Mouse (Mus musculus): ENCODE measurements at regions not wholly inside any gene's neighbourhood (a gene's known extent, or its start where the extent isn't known, plus 50 kb on each side); places are given as distances from the start of the nearest gene placed in this dataset.

DNA sequence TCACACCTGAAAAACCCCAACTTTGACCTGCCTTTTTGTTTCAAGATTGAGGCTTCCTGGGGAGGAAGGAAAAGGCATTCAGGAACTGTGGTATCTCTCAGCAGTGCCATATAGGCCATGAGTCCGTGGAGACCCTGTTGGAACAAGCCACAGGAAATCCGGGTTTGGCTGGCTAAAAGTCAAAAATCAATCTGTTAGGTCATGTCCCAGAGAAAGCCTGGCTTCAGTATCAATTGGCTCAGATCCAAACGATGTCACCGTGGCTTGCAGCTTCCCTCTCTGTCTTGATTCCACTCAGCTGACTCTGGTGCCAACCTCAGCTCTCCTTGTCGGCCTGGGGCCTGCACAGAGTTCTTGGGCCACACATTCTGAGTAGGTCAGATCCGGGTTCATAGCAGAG, 191.1 kb downstream of the Shq1 start:
- intact Hi-C loops (cut with DNase I): no loop called here
- no peak for DNase-seq (ENCODE audit: low spot score in 2 of 2)

DNA sequence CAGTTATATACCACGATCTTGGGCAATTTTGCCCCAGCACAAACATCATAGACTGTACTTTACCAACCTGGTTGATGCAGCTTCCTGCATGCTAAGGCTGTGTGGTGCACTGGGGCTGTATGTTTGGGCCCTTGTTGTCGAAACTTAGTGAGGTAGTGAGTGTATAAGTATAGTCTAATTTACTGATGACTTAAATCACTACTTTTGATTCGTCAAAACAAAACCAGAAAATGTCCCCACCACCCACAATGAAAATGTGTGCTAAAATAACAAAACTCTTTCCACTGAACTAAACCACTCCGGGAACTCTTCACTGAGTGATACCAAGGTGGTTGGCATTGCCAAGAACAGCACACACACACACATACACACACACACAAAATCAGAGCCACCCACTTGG, 191.5 kb downstream of the Shq1 start:
- intact Hi-C loops (cut with DNase I): no loop called here

DNA sequence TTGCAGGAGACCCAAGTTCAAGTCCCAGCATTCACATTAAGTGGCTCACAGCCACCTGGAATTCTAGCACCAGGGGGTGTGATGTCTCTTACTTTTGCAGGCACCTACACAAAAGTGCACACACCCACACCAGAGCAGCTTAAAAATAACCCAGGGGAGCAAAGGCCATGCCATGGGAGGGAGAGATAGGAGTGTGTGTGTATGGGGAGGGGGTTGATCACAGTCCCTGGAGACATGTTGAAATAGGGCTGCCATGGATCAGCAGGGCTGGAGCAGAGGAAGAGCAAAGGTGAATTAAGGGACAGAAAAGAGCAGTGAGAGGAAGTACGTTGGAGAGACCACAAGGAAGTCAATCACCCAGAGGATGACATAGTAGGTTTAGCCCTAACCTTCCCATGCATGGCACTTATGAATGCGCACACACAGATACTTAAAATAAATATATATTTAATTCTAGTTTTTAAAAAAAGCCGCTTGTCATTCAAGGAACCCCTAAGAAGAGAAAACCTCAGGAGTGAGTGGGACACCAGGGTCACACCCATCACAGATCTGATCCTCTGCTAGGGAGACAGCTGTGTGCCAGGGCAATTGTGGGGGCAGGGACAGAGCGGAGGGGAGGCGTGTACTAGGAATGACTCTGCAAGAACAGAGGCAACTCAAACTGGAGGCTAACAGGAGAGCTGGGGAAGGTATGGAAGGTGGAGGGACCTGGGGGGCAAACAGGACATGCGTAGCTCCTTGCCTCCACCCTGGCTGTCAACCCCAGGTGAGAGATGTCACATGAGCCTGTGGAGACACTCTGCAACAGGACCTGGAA, 189.5 kb upstream of the Rybp start:
- intact Hi-C loops (cut with DNase I): no loop called here
- DNase-seq (ENCODE audit: low spot score in 2 of 2): no peak

More for the DNA sequence above, 191.5 kb downstream of the Shq1 start:
- DNase-seq (ENCODE audit: low spot score in 2 of 2): no peak

DNA sequence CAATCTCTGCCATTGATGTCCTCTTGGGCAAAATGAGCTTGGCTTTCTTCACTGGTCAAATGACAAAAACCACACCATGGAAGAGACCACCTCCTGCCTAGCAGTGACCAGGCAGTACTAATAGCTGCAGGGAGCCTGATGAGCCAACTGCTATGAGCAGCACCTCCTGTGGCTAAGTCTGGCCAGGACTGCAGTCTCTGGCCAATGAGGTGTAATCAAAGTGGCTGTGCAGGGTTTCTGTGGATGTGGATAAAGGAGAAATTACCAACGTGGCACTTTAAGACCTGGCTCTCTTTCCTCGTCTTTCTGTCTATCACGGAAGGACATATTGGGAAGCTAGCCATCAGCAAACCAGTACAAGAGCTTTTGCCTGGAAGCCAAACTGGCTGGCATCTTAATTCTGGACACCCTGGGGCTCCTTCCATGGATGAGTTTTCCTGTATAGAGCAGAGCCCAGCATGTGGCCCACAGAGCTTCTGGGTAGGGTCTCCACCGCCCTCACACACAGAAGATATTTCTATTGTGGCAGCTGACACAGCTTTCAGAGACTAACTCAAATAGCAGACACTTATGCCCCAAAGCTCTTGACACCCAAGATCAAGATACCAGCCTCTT, 188.2 kb upstream of the Rybp start:
- intact Hi-C loops (cut with DNase I): no loop called here
- no peak for DNase-seq (ENCODE audit: low spot score in 2 of 2)

DNA sequence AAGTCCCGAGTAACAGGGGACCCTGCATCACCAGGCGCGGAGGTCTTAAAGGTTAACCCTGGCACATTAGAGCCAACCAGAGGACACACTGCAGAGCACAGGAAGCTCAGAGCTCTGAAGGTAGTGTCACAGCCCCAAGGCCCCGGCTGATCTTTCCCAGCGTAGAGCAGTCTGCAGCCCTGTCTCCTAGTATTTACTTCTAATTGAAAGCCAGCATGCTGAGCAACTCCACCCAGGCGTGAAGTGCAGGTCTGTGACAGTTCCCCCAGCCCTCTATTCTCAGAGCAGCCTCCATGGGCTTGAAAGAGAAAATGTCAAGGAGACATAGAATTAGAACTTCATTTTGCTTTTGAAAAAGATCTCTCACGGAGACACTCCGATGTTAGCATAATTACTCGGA, 187.0 kb upstream of the Rybp start:
- no peak for DNase-seq (ENCODE audit: low spot score in 2 of 2)
- intact Hi-C loops (cut with DNase I): no loop called here

DNA sequence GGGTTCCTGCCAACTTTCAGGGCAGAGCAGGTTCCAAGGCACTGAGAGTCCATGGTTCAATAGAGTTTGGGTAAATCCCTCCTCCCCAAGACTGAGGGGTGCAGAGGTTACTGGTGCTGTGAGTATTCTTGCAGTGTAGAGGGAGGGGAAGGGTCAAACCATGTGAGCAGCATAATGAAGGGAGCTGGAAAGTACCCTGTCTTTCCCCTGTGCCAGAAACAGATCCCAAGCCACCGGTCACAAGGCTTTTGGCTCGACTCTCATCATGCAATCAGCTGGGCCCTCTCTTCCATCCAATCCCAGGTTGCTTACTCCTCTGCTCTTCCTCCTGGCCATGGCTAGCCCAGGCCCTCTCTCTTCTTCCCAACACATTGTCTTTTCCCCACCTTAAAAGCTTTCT, 182.8 kb upstream of the Rybp start:
- intact Hi-C loops (cut with DNase I): no loop called here
- no peak for DNase-seq (ENCODE audit: low spot score in 2 of 2)

DNA sequence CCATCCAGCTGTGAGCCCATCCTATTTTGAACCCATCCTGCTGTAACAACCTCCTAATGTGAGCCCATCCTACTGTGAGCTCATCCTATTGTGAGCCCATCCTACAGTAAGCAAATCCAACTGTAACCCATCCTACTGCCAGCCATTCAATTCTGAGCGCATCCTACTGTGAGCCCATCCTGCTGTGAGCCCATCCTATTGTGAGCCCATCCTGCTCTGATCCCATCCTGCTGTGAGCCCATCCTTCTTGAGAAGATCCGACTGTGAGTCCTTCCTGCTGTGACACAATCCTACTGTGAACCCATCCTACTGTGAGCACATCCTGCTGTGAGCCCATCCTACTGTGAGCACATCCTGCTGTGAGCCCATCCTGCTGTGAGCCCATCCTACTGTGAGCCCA, 175.5 kb upstream of the Rybp start:
- no peak for DNase-seq (ENCODE audit: low spot score in 2 of 2)
- intact Hi-C loops (cut with DNase I): no loop called here

DNA sequence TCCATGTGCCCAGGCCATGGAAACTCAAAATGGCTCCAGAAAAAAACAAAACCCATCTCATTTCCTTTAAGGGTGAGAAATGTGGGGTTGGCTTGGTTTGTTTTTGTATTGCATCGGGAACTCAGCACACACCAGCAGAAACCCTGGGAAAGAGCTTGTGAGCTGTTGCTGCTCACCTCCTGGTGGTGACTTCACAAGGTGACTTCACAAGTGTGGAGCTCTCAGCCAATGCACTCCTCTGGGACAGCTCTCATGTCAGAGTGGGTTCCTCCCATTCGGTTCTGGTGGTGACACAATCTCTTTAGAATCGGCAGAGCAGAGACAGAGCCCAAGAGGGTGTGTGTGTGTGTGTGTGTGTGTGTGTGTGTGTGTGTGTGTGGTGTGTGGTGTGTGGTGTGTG, 166.1 kb upstream of the Rybp start:
- DNase-seq (ENCODE audit: low spot score in 2 of 2): no peak
- intact Hi-C loops (cut with DNase I): no loop called here

DNA sequence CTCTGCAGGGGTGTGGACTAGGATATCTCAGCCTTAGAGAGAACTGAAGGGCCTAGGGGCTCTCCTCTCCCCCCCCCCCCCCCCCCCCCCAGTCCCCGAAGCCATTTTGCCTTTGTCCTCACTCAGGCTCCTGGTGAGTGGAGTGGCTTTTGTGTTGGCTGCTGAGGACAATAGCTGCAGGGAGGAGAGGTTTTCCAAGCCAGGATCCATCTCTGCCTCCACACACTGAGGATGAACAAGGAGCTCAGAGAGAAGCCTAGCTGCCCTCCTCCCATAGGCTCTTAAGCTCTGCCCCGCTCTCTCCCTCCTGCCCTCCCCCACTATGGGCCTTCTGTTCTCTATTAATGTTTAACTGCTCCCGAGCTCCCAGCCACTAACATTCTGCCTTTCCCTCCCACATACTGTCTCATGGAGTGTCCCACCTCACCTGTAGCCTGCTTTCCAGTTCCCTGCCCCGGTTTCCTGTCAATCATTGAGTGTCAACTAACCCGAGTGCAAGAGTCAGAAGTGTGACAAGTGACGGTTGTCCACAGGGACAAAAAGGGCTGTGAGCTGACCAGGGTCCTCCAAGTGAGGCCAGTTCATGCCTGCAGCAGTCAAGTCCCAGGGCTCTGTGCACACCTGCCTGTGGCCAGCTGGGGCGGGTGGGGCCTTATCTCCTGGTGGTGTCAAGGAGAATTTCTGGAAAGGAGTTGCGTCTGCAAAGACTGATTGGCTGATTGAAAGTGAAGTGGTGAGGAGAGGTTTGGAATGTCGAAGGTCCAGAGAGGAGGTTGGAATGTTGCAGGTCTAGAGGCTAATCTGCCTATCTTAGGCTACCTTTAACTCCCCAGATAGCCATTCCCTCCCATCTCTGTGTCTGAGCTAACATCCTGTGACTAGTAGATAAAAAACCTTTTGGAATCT, 165.1 kb upstream of the Rybp start:
- no peak for DNase-seq (ENCODE audit: low spot score in 2 of 2)
- intact Hi-C loops (cut with DNase I): no loop called here

DNA sequence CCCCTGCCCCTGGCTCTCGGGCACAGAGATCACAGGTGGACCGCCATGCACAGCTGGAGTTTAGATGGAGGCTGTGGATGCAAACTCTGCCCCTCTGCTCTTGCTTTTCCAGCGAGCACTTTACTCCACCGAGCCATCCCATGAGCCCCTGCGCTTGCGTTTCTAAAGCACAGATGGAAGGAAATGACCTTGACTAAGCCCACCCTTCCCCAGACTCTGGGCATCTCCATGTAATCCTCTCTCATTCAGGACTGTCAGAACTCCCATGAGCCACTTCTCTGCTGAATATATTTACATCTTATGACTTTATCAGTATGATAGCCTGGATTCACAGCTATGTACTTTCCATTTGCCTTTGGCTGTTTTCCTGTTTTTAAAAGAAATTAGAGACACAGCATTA, 162.8 kb upstream of the Rybp start:
- DNase-seq (ENCODE audit: low spot score in 2 of 2): no peak
- intact Hi-C loops (cut with DNase I): no loop called here

DNA sequence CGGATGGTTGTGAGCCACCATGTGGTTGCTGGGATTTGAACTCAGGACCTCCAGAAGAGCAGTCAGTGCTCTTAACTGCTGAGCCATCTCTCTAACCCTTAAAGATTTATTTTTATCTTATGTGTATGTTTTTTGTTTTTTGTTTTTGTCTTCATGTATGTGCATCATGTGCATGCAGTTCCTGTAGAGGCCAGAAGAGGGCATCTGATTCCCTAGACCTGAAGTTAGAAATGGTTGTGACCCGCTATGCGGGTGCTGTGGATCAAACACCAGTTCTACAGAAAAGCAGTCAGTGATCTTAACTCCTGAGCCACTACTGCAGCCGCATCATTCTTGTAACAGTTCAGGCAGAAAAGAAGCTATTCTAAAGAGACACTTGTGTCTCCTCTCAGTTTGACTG, 161.8 kb upstream of the Rybp start:
- DNase-seq (ENCODE audit: low spot score in 2 of 2): no peak
- intact Hi-C loops (cut with DNase I): no loop called here

DNA sequence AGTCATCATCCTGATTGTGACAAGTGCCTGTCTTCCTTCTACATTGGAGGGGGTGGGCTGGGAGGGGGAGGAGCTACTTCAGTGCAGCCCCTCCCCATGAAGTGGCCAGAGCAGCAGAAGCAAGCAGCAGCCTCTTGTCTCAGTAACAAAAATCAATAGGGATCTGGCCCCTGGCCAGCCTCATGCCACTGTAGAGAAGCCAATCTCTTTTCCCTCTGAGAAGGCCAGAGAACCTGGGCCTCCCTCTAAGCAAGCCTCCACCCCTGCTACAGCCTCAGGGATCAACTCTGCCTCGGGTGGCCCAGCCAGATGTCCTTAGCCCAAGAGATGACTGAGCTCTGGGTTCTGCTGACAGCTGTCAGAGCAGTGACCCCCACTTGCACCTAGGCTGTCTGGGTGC, 159.9 kb upstream of the Rybp start:
- intact Hi-C loops (cut with DNase I): no loop called here
- no peak for DNase-seq (ENCODE audit: low spot score in 2 of 2)

DNA sequence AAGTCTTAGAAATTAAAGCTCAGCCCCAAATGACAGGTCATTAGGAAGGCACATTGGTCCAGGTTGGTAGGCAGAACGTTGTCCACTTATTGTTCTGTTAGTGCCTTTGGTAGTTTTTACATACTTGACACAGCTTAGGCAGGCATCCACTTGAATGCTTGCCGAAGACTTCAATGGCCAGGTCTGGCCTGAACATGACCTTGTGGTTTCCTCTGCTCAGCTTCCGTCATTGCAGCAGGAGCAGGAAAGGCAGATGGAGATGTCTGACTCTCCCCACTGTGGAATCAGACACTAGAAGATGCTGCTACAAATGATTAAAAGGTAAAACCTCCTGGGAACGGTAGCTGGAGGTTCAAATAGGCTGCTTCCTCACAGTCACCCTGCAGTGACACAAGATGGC, 159.5 kb upstream of the Rybp start:
- no peak for DNase-seq (ENCODE audit: low spot score in 2 of 2)
- intact Hi-C loops (cut with DNase I): no loop called here

DNA sequence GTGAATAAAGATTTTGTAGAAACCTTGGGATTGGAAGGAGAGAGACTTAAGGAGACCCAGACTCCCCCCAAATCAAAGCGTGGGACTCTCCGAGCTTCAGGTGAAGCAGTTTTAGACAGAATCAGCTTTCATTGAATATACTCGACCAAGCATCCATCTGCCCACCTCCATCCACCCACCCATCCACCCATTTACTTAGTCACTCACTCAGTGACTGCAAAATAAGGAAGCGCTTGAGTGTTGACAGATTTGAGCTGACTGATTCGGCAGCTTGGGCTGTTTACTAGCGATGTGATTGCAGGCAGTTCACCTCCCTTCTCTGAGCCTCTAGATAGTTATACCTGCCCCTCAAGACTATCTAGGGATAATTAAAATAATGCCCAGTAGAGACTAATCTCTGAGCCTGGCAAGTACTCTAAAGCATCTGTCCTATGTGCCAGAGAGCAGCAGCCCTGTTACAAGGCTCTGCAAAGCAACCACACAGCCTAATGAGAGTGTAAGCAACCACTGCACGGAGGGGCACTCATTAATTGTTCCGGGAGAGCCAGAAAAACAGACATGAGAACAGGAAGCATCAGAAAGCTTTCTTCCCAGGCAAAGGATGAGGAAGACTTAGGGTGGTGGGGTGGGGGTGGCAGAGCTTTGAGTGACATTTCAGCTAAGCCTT, 151.9 kb upstream of the Rybp start:
- peak; percentile 14 to 39 for DNase-seq (ENCODE audit: low spot score in 2 of 2)
- intact Hi-C loops (cut with DNase I): no loop called here

DNA sequence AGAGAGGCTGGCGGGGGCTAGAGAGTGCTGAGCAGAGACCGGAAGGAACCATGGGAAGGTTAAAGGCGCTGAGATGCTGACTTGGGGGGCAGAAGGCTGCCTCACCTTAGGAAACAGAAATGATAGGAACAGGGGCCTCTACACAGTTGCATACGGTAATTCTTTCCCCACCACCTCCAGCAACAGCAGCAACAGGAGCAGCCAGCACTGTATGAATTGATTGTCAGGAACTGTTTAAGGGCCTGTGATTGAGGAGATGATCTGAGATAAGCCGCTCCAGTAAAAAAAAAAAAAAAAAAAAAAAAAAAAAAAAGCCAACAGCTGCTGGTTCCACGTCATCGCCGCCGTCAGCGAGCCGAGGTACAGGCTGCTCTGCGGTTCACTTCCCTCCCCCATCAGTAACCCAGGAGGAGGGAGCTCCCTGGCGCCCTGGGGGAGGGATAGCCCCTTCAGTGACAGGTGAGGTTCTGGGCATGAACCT, 151.3 kb upstream of the Rybp start:
- intact Hi-C loops (cut with DNase I): no loop called here
- DNase-seq (ENCODE audit: low spot score in 2 of 2): peak; percentile 55 to 62

DNA sequence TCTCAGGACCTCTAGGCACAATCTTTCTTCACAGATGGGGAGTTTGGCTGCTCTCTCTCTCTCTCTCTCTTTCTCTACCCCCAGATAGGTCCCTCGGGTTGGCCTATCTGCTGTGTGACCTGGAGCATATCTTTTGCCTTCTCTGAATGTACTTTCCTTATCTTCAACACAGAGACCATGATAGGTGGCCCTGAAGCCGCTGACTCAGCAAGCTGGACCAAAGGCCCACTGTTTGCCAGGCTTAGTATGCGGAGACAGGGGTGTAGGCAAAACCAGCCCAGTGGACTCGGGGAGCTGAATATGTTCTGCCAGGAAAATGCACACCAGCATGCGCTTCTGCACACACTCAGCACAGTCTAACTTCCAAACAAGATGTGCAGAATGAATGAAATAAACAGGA, 150.7 kb upstream of the Rybp start:
- intact Hi-C loops (cut with DNase I): no loop called here
- DNase-seq (ENCODE audit: low spot score in 2 of 2): no peak

DNA sequence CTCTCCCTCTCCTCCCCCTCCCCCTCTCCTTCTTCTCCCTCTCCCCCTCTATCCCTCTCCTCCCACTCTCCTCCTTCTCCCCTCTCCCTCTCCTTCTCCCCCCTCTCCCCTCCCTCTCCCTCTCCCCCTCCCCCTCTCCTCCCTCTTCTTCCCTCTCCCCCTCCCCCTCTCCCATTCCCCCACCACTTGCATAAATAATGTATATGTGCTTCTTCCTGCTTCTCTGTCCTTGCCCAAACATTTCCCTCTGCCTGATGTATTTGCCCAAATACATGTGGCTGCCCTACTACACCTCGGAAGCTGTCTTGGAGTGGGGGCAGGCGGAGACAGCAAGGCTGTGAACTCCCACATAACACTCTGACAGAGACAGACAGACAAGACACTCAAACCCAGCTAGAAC, 149.2 kb upstream of the Rybp start:
- no peak for DNase-seq (ENCODE audit: low spot score in 2 of 2)
- intact Hi-C loops (cut with DNase I): no loop called here

DNA sequence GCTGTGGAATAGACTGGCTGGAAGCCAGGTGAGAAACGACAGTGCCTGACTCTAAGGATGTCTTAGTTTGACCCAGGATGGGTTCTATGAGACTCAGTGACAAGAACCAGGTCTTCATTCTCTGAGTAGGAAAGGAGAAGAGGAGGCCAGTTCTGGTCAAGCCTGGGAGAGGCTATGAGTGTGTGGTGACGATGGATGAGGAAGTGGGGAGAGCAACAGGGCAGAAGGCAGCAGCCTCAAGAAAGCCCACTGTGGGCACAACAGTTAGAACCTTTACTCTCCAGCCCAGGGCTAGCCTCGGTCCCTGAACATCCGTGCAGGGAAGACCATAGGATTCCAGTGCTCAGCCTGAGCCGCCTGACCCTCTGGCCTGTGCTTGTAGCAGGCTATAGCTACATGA, 147.9 kb upstream of the Rybp start:
- intact Hi-C loops (cut with DNase I): no loop called here
- DNase-seq (ENCODE audit: low spot score in 2 of 2): no peak

DNA sequence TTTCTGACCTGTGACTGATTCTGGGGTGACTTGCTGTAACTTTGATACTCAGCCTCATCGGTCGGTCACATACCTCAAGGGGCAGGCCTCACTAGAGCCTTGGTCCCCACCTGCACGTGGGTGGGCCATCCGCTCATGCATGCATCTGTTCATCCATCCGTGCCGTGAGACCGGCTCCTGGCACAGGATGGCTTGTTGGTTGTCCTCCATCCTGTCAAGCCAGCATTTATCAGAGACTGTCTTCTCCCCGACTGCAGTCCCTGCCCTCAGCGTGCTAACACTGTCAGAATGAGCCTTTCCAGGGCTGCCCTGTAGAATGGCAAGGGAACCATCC, 146.2 kb upstream of the Rybp start:
- peak in 1 of 2 experiments; percentile 25 for DNase-seq (ENCODE audit: low spot score in 2 of 2)
- intact Hi-C loops (cut with DNase I): no loop called here
